Mouse (Mus musculus) heart, adult 10 weeks (tissue): ENCODE data around the gene Gm2026. TPM values are rescaled to one million over a fixed set of nuclear protein-coding genes. Genes with fewer than 3 reads are reported as not detected.

Experiments used
- polyA plus RNA-seq: library from polyadenylated mRNA; stranded (reverse); fragments of 350-450 nt; fragmentation: Illumina TruSeq; extraction: RNeasy Lipid Tissue Mini Kit (QIAGEN cat#74804); gene quantifications from one replicate; pipeline ENCODE4 v1.2.3, GENCODE M21; 2014; ENCODE audit warnings: low read depth, low replicate concordance

Gene Gm2026
- 11.3 TPM for polyA plus RNA-seq

GRCm38 (mm10) chr2:175965031-175965430 lies at the start of gene Gm2026:
Gene Gm2026, plus strand, starts transcription at chr2:175965331.

GRCm38 (mm10) chr2:175931000-175931399 lies 34.1 kb upstream of the Gm2026 start, which contains the start of gene Zfp966:
Gene Zfp966, minus strand, starts transcription at chr2:175931100.

Other genes starting within 250 kb of the Gm2026 start
- gene Gm2007, start 223.8 kb upstream of the Gm2026 start, polyA plus RNA-seq: not detected
- gene Gm14288, start 164.2 kb upstream of the Gm2026 start, polyA plus RNA-seq: 6.2 TPM
- 1.9 TPM for gene Gm6710, start 96.1 kb upstream of the Gm2026 start, polyA plus RNA-seq
- 10.6 TPM for gene Zfp966, start 34.2 kb upstream of the Gm2026 start, polyA plus RNA-seq
- 4.3 TPM for gene Gm2004, start 184.5 kb downstream of the Gm2026 start, polyA plus RNA-seq